Mouse (Mus musculus) kidney, postnatal 14 days (tissue): Measurements from ENCODE around the gene Ccdc115.
"Not testable (repeated sequence)": the region's sequence is repeated elsewhere in the genome, so short reads cannot be mapped to it uniquely, and the experiment has no call there.

Experiments used
- DNase-seq: peaks from one replicate; pipeline ENCODE4 v3.0.0; 2022; ENCODE audit warnings: mixed read lengths

Gene Ccdc115

DNA sequence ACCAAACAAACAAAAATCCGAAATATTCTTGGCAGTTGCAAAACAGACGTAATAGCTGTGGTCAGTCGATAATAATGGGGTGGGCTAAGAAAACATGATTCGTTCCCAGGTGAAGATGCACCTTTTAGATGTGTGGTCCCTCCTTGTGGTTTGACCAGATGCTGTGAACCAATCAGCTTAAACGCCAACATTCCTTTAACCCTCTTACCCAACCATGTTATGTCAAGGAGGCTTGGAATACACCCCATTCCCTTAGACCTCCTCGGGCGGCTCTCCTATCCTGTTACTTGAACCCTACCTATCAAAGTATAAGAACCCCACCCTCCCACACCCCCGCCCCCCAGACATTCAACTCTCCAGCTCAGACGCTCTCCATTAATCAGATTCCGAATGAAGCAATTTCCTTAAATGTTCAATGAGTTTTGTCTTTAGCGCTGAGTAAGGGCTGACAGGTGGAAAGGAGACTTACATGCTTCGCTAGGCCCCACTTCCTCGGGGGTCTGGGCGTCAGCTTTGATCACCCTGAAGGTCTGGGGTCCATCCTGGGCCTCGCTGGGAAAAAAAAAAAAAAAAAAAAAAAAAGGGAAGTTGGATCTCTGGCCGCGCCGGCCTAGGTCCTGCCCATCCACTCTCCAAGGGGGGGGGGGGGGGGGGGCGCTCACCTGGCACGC is 956 bp downstream of the Ccdc115 start:
- DNase-seq = no peak

DNA sequence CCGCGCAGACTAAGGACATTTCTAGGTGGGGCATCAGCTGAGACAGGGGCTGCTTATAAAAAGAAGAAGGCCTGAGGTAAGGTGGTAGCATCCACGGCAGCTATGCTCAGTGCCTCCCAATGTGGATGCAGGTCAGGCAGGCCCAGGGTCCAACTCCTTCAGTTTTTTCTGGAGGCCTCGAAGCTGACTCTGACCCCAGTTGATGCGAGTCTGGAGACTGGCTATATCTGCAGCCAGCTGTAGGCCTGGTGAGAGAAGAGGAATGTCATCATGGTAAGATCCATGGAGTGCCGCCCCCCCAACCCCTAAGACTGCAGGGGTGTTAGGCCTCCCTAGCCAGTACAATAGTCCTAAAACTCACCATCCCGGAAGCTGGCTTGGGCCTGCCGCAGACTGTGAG is 2.1 kb downstream of the Ccdc115 start:
- not testable (repeated sequence) for DNase-seq

DNA sequence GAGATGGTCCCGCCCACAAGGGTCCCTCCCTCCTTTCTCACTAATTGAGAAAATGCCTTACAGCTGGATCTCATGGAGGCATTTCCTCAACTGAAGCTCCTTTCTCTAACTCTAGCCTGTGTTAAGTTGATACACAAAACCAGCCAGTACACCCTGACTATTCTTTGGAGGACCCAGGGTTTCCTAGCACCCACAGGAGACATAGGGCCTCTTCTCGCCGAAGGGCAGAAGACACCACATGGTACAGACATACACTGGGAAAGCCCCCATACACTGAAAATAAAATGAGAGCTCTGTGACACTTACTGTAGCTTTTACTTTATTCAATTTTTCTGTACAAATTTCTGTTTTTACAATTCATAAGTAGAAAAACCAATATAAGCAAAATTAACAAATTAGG is 3.1 kb downstream of the Ccdc115 start:
- DNase-seq = no peak

DNA sequence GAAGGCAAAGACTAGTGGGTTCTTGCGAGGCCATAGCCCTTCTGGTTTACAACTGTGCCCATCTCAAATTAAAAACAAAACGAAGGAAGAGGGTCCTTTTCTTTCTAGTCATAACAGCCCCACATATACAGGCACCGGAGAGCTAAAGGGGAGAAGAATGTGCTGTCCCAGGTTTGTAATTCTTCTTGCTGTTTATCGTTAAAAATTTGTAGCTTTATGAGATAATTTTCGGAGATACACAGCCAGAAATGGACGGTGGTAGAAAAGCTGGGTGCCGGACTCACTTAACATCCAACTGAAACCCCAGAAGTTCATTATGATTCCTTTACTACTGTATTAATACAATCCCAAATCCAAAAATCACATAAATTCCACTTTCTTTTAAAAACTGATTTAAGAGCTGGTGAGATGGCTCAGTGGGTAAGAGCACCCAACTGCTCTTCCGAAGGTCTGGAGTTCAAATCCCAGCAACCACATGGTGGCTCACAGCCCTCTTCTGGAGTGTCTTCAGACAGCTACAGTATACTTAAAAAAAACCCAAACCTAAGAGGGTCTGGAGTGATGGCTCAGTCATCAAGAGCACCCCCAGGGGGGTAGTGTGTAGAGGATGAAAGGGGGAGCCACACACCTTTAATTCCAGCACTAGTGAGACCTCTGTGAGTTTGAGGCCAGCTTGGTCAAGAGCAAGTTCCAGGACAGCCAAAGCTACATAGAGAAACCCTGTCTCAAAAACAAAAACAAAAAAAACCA is 3.9 kb downstream of the Ccdc115 start:
- DNase-seq = no peak

DNA sequence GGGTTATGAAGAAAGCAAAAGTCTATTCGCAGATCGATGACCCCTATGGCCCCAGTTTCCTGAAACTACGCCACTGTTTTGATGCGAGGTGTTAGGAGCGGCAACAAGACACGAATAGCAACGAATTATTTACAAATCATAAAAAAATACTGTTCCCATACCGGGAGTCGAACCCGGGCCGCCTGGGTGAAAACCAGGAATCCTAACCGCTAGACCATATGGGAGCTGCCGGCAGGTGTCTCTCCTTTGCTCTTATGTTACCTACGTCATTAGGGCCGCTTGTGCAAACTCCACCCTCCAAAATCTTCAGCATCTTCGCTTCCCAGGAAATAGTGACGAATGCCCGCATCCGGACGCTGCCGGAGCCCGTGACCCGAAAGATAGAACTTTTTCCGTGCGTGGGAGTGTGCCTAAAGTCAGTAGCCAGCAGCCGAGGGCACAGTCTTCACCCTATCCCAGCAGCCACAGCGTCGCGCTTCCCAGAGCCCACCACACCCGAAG is 4.8 kb downstream of the Ccdc115 start:
- DNase-seq = peak; percentile 92

DNA sequence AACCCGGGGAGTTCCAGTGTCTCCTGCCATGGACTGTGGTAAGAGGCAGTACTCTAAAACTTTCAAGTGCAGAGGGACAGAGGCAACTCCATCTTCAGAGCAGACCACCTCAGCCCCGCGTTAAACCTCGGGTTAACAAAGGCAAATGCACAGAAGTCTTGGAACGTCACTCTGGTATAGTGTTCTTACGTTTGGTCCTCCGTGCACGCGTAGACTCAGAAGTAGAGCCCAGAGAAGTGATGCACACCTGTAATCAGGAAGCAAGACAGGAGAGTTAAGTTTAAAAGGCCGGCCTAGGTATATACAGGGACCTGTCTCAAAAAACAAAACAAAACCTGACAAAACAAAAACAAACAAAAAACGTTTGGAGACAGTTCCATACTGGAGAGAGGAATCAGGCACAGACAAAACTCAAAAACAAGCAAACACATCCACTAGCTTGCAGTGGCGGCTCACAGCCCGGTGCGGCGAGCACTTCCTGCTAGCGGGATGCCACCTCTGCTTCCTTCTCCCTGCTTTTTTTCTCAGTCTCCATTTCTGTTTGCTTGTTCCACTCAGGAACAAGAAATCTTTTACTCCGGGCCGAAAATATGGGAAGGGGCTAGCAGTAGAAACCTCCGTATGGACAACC is 5.5 kb downstream of the Ccdc115 start:
- peak; percentile 20 for DNase-seq

DNA sequence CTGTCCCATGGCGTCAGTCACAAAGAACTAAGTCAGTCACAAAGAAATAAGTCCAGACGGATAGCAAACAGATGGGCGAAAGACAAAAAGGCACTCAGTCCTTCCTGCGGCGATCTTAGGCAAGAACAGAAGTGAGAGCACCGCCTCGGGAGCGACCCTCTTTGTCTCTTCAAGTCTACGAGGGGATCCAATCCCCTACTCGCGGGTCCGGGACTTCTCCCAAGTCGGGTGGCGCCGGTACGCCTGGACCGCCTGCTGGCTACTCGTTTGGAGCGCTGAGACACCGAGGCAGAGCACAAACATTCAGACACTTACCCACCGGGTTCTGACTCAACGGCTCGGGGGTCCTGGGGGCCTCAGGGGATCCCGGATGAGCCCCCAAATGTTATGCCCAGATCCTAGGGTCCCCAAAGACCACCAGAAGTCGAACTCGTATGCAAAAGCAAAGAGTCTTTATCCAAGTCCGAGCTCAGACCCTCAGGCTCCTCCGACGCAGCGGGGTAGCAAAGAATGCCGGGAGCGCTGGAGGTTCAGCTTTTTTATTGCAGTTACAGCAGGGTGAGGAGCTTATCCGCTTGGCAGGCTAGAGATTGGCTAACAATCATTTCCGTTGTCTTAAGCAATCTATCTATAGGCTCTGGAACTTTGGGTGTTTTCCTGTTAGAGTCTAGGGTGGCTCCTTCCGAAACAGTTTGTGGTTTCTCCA is 6.5 kb downstream of the Ccdc115 start:
- peak; percentile 28 for DNase-seq

DNA sequence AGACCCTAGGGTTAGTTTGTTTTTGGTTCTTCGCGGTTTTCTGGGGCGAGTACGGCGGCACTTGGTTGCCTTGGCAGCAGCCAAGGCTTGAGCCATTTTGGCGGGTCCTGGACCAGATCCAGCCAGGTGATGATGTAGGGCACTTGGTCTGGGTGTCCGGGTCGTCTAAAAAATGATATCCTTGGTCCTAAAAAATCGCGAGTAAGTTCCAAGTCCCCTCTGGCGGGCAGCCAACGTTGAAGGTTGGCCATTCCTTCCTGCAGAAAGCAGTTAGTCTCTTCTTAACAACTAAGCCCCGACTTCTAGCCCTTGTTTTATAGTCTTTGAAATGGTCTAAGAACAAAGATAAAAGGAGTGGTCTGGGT is 7.1 kb downstream of the Ccdc115 start:
- DNase-seq = peak; percentile 34

DNA sequence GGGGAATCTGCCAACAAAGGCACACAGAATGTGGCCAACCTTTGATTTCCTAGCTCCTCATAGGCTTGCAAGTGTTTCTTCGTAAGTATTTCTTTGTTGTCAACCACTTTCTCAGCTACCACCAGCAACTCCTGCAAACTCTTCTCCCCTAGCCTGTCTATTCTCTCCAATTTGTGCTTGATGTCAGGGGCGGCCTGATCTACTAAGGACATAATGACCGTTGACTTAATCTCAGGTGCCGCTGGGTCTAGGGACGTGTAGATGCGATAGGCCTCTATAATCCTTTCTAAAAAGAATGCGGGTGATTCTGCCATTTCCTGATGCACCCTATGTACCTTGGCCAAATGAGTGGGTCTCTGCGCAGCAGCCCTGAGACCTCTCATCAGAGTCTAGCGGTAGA is 8.0 kb downstream of the Ccdc115 start:
- no peak for DNase-seq

DNA sequence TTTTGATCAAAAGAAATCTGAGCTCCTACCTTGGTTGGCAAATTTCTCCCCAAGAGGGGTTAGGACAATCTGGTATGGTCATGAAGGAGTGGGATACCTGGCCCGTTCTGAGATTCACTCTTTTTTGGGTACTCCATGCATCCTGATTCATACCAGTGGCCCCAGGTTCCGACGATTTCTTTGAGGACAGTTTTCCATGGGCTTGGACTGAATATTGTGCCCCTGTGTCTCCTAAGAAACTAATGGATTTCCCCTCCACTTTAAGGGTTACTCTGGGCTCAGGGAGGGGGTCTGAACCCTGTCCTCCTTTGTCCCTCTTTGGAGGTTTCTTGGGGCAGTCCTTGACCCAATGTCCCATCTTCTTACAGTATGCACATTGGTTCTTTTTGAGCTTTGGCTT is 8.5 kb downstream of the Ccdc115 start:
- no peak for DNase-seq

DNA sequence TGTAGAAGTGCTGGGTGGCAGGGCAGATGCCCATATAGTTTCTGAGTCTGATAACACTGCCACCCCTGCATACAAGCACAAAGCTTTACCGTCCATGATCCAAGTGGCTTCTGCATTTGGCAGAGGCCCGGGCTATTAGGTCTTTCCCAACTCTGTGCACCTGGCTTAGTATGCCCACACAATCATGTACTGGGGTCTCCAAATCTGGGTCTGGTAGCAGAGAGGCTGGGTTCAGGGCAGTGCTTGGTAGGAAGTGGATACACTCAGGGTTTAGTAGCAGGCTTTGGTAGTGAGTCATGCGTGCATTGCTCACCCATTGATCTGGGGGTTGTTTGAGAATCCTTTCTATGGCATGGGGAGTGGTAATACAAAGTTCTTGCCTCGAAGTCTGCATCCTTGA is 10.2 kb downstream of the Ccdc115 start:
- DNase-seq = no peak

DNA sequence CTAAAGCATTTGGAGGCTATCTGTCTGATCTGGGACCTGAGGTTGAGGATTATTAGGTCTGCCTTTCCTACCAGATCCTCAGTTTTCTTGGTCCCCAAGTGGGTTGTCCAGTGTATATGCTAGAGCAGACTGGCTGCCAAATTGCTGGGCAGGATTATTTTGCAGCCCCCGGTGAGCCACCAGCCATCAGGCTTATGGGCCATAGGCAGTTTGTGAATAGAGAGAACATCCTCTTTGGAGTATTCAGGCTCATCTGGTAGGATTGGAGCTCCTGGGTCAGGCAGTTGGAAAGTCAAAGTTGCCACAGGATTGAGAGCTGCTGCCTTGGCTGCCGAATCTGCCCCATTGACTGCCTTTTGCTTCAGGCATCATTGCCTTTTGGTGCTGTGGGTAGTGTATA is 11.0 kb downstream of the Ccdc115 start:
- no peak for DNase-seq

DNA sequence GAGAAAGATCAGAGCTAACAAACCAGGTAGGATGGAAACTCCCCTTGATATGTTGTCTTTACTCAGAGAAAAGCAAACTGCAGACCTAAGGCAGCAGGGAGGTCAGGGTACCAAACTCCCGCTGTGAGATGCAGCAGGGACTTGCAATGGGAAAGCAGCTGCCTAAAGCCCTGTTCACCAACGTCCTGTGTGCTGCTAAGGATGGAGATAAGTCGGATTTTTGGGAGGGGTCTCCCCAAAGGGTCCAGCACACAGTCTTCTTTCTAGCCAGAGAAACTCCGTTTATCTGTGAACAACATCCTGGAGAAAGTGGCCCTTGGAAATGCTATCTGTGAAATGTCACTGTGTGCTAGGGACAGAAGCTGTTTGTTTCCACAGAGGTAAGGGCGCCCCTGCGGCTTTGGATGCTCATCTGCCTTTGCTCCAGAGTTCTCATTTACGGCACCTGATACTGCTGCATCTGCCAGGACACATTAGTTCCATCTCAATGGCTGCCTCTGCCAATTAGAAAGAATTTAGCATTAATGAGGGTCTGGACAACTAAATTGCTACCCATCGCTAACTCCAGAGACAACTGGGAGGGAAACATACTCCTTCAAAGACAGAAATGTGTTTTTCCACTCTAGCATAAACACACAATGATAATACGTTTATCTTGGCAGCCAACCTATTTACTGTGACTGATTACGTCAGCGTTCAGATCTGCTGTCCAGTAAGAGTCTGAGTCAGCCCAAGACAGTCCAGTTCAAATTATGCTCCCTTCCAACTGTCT is 40.1 kb downstream of the Ccdc115 start:
- DNase-seq = peak; percentile 15

DNA sequence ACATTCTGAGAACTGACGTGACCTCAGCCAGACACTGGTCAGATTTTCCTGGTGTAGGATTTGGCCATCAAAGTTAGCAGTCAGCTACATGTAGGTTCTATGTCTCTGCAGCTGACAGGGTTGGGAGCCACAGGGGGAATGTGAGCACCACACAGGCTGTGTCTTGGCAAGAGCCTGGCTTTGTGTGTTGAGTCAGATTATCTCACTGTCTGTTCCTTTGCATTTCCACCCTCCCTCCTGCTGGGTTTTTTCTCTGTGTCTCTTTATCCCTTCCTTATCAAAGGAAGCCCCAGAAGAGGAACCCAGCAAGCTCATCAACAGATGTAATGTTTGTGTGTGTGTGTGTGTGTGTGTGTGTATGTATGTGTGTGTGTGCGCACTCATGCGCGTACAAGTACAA is 43.2 kb downstream of the Ccdc115 start:
- no peak for DNase-seq

DNA sequence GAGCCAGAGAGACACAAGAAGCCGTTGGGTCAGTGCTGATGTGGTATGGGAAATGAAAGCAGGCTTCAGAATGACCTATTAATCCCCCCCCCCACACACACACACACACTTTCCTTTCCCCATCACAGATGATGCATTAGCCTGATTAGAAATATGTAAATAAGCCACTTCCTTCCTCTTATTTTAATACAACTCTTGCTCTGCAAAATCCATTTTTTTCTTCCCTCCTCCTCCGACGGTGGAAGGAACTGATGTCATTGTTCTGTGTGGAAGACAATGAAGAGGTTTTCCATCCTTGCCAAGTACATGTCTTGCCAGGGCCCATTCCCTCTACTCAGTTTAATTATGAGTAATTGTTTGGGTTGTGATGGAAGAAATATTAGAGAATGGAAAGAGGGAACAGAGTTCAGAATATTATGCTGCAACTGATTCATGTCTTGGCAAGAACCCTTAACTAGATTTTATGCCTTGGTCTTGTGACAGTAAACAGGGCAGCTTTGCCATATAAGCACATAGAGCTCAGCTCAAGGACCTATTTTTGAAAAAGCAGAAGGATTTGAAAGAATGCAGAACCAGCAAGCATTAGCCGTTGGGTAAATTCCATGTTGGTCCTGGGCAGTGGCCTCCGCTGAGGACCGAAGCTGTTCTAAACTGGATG is 50.1 kb downstream of the Ccdc115 start:
- peak; percentile 32 for DNase-seq

DNA sequence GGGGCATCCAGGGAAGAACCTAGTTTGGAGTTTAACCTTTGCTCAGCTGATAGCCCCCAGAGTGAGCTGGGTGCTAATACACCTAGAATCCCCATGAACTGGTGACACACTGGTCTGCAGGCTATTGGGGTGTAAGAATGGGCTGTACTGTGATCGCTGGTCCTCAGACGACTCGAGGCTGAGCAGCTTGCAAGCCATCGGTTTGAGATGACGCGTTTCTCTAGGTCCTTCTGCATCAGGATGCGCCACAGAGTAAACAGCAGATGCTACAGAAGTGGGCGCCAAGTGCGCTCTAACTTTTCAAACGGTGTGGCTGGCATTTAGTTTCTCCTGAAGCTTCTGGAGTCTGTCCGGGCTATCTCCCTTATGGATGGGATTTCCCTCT is 50.6 kb downstream of the Ccdc115 start:
- DNase-seq = peak; percentile 10

DNA sequence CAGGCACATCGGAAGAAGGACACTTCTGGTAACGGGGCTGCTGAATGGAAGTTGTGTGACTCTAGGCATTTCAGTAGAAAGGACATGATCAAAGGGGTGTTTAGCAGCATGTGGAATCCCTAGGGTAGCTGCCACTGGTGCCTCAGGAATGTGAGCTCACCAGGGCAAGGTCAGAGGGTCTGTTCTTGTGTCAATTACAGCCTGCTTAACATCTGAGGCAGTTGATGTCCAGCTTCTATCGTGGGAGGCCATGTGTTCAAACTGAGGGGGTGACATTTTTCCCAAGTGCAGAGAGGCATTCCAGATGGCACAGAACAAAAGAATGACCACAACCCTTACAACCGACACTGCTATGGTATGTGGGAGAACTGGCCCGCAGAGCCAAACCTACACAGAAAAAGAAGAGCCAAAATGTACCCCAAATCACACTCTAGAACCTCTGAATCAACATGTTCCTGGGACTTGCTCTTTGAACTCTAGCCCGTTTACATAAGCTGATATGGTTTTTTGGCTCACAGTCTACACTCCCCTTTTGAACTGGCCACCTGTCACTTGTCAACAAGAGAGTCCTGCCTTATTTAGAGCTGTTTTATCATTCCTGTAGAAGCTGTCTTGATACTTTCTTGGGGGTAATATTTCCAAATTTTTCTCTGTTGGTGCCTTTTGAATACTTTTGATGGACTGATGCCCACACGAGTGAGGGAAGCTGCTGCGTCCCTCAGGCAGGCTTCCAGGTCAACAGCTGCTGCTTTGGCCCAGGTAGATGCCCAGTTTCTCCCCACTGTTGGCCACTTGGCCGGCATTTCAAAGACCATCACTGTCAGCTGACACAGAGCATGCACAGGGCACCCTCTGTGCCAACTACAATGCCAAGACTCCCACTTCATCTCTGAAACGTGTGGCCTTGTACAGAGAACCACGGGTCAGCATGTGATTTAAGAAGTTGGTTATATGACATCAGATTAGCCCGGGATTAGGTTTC is 51.8 kb downstream of the Ccdc115 start:
- no peak for DNase-seq
